Mouse (Mus musculus): ENCODE data around the gene Pam16. TPM values are rescaled to one million over a fixed set of nuclear protein-coding genes. Genes with fewer than 3 reads are reported as not detected.

Pam16 gene
- polyA plus RNA-seq, 1 experiment from 2014 or later, result 80.5 TPM

- Histone ChIP-seq H3K9me3 (ENCODE audit: control insufficient read depth, low read length) (0 out of 2 replicates have a peak, but pooled peaks cover 2% of the 10 kb centered on the region), H3K36me3 (ENCODE audit: control insufficient read depth, insufficient read depth, low read length) (peaks cover 91% of the 10 kb centered on the region), H3K27me3 (replicated peaks; ENCODE audit: control insufficient read depth, insufficient read depth, low read length) (no peaks in the 10 kb centered on the region), H3K4me1 (replicated peaks; ENCODE audit: control insufficient read depth, insufficient read depth, low read length) (no peaks in the 10 kb centered on the region), H3K4me2 (ENCODE audit: low read length) (no peak overlapping the region), H3K4me3 (ENCODE audit: low read depth, low read length) (no peak overlapping the region), H3K9ac (ENCODE audit: low read length) (no peak overlapping the region), H3K27ac (ENCODE audit: low read depth) (no peak overlapping the region)
- WGBS, result 93% methylated on average over 9 of the region's 9 CpGs
- ATAC-seq (replicated peaks; ENCODE audit: low FRiP score, low TSS enrichment, low read depth) (no peak), DNase-seq (ENCODE audit: low spot score) (no peak)
These were observed 11.1 kb downstream of the Pam16 start for GRCm38 (mm10) chr16:4613736-4614135.

GRCm38 (mm10) chr16:4611676-4612075 is 13.1 kb downstream of the Pam16 start:
- no peak for ATAC-seq (replicated peaks; ENCODE audit: low FRiP score, low TSS enrichment, low read depth)
- Histone ChIP-seq H3K27me3 (replicated peaks; ENCODE audit: control insufficient read depth, insufficient read depth, low read length) (no peaks in the 10 kb centered on the region), H3K4me2 (ENCODE audit: low read length) (no peak overlapping the region), H3K36me3 (ENCODE audit: control insufficient read depth, insufficient read depth, low read length) (peaks cover 77% of the 10 kb centered on the region), H3K9ac (ENCODE audit: low read length) (no peak overlapping the region), H3K4me1 (replicated peaks; ENCODE audit: control insufficient read depth, insufficient read depth, low read length) (peaks cover 10% of the 10 kb centered on the region), H3K27ac (ENCODE audit: low read depth) (no peak overlapping the region), H3K4me3 (ENCODE audit: low read depth, low read length) (no peak overlapping the region), H3K9me3 (ENCODE audit: control insufficient read depth, low read length) (no peaks in the 10 kb centered on the region)
- DNase-seq (ENCODE audit: low spot score), result no peak
- 94% methylated on average over 7 of the region's 7 CpGs for WGBS

DNA sequence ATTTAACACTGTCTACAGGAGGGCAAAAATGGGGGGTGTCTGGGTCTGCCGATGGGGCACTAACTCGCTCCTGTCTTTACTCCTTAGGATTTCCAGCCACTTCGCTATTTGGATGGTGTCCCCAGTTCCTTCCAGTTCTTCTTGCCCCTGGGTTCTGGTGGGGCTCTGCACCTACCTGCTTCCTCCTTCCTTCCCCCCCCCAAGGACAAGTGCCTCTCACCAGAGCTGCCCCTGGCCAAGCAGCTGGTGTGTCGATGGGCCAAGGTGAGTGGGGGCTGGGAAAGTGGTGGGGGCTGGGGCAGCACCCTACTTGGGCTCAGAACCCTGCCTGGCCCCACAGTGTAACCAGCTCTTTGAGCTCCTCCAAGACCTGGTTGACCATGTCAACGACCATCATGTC is 13.6 kb downstream of the Pam16 start:
- Histone ChIP-seq H3K27me3 (replicated peaks; ENCODE audit: control insufficient read depth, insufficient read depth, low read length) (no peaks in the 10 kb centered on the region), H3K36me3 (ENCODE audit: control insufficient read depth, insufficient read depth, low read length) (peaks cover 75% of the 10 kb centered on the region), H3K9me3 (ENCODE audit: control insufficient read depth, low read length) (no peaks in the 10 kb centered on the region), H3K4me1 (replicated peaks; ENCODE audit: control insufficient read depth, insufficient read depth, low read length) (peaks cover 15% of the 10 kb centered on the region), H3K27ac (ENCODE audit: low read depth) (no peak overlapping the region), H3K9ac (ENCODE audit: low read length) (no peak overlapping the region), H3K4me3 (ENCODE audit: low read depth, low read length) (no peak overlapping the region), H3K4me2 (ENCODE audit: low read length) (no peak overlapping the region)
- WGBS, result 83% methylated on average over 5 of the region's 5 CpGs
- ATAC-seq (replicated peaks; ENCODE audit: low FRiP score, low TSS enrichment, low read depth) (no peak), DNase-seq (ENCODE audit: low spot score) (no peak)

DNA sequence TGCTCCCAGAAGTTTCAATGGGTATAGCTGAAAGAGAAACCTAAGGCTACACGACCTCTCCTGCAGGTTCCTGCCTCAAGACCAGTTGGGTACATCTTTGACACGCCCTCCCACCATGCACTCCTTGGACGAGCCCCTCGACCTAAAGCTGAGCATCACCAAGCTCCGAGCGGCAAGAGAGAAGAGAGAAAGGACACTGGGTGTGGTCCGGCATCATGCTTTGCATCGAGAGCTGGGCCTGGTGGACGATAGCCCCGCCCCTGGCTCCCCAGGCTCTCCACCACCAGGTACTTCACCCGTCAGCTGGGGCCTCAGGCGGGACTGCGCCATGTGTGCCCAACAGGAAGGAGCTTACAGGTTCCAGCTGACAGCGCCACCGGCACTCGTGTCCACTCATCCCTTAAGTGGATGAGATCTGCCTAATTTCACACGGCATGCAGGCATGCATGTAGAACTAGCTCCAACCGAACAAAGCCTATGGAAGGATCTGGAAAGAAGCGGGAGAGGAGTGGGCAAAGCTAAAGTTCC is 16.2 kb downstream of the Pam16 start:
- H3K9ac ChIP-seq (ENCODE audit: low read length), result no peak overlapping the region
- no peak for DNase-seq (ENCODE audit: low spot score)
- no peak for ATAC-seq (replicated peaks; ENCODE audit: low FRiP score, low TSS enrichment, low read depth)

DNA sequence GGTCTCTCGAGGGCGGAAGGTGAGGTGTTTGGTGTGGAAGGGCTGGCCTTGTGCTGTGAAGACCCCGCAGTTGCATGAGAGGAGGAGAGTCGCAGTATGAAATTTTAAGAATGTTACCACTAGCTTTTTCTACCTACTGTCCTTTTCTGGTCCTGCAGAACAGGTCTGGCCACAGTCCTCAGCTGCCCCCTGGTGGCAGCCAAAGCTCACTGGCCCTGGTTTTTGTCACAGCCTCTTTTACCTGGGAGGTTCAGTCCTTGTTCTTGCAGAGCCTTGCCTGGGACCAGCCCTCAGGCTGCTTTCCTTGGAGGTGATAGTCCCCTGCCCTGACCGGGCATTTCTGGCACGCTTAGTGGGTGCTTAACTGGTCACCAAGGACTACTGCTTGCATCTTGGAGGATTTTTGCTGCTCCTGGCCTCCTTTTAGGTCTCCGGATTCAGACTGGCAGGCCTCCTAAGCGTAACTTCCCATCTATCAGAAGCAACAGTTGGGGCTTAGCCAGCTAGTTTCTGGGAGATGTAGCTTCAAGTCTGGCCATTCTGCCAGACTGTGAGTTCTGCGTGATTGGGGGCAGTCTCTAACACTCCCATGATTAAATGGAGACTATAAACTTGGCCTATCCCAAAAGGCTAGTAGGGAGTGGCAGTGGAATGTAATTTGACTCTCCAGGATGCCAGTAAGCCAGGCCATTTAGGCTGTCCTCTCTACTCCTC is 16.8 kb downstream of the Pam16 start:
- Histone ChIP-seq H3K4me3 (ENCODE audit: low read depth, low read length) (no peak overlapping the region), H3K36me3 (ENCODE audit: control insufficient read depth, insufficient read depth, low read length) (peaks cover 43% of the 10 kb centered on the region), H3K27ac (ENCODE audit: low read depth) (0 out of 2 replicates have a peak overlapping the region, but pooled peaks have one; percentile 5), H3K4me2 (ENCODE audit: low read length) (no peak overlapping the region), H3K4me1 (replicated peaks; ENCODE audit: control insufficient read depth, insufficient read depth, low read length) (peaks cover 47% of the 10 kb centered on the region), H3K27me3 (replicated peaks; ENCODE audit: control insufficient read depth, insufficient read depth, low read length) (no peaks in the 10 kb centered on the region), H3K9ac (ENCODE audit: low read length) (no peak overlapping the region), H3K9me3 (ENCODE audit: control insufficient read depth, low read length) (no peaks in the 10 kb centered on the region)
- WGBS, result 40% methylated on average over 9 of the region's 9 CpGs
- ATAC-seq (replicated peaks; ENCODE audit: low FRiP score, low TSS enrichment, low read depth) (no peak; the same call in 1 of the 2 replicates), DNase-seq (ENCODE audit: low spot score) (peak; percentile 86)

More for the DNA sequence above, 16.2 kb downstream of the Pam16 start:
- no peaks in the 10 kb centered on the region for H3K27me3 ChIP-seq (replicated peaks; ENCODE audit: control insufficient read depth, insufficient read depth, low read length)
- H3K36me3 ChIP-seq (ENCODE audit: control insufficient read depth, insufficient read depth, low read length), result peaks cover 49% of the 10 kb centered on the region
- H3K4me3 ChIP-seq (ENCODE audit: low read depth, low read length), result no peak overlapping the region
- H3K27ac ChIP-seq (ENCODE audit: low read depth), result no peak overlapping the region
- H3K4me1 ChIP-seq (replicated peaks; ENCODE audit: control insufficient read depth, insufficient read depth, low read length), result peaks cover 41% of the 10 kb centered on the region
- no peaks in the 10 kb centered on the region for H3K9me3 ChIP-seq (ENCODE audit: control insufficient read depth, low read length)
- H3K4me2 ChIP-seq (ENCODE audit: low read length), result no peak overlapping the region
- WGBS, result 77% methylated on average over 19 of the region's 19 CpGs

DNA sequence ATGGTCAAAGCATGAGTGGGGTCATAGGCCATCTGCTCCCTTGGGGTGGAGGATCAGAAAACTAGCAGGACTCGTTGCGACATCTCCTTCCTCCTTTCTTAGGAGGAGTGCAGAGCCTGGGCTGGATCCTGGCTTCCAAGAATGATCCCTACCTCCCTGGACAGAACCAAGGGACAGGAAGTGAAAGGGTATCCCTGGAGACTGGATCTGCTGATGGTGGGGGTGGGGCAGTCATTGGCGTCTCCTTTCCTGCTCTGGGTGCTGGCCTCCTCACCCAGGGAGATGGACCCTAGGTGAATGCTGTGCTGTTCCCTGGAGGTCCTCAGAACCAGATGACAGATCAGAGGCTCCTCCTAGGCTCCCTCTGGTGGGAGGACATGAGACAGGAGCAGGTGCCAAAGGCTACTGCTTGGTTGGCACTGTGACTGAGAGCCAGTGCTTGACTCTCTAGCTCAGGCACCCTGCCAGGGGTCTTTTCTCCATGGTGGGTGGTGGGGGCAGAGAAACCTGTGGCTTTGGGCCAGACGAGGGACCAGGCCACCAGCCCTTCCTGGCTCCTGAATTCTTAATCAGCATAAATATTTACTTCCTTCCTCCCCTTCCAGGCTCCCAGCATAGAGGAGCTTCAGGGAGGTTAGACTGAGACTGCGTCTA is 18.2 kb downstream of the Pam16 start:
- Histone ChIP-seq H3K36me3 (ENCODE audit: control insufficient read depth, insufficient read depth, low read length) (peaks cover 28% of the 10 kb centered on the region), H3K4me2 (ENCODE audit: low read length) (no peak overlapping the region), H3K27ac (ENCODE audit: low read depth) (peak overlapping the region; percentile 5), H3K4me3 (ENCODE audit: low read depth, low read length) (no peak overlapping the region), H3K9ac (ENCODE audit: low read length) (no peak overlapping the region), H3K9me3 (ENCODE audit: control insufficient read depth, low read length) (no peaks in the 10 kb centered on the region), H3K27me3 (replicated peaks; ENCODE audit: control insufficient read depth, insufficient read depth, low read length) (no peaks in the 10 kb centered on the region), H3K4me1 (replicated peaks; ENCODE audit: control insufficient read depth, insufficient read depth, low read length) (peaks cover 60% of the 10 kb centered on the region)
- DNase-seq (ENCODE audit: low spot score) (no peak), ATAC-seq (replicated peaks; ENCODE audit: low FRiP score, low TSS enrichment, low read depth) (no peak)
- 14% methylated on average over 5 of the region's 5 CpGs for WGBS

DNA sequence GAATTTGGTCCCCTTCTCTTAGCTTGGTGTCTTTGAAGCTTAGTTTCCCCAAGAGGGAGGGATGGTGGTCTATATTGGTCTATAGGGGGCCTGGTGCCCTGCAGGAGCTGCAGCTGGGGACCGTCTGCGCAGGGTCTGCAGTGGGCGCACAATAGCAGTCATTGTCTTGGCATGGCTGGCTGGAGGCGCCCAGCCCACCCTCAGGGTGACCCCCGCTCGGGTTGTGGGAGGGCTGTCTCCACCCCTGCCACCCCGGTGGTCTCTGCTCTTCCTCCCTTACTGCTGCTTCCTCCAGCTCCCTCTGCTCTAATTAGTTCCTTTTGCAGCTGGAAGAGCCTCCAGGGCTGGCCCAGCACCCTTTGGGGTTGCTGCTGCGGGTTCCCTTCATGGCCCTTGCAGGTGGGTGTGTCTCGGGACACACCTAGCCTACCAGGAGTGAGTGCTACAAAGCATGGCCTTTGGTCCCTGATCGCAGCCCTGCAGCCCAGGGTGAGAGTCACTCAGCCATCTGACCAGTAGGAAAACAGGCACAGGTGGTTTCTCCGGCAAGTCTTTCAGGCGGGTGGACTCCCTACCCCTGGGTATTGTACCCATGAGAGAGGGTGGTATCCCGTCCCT is 19.2 kb downstream of the Pam16 start:
- Histone ChIP-seq H3K27ac (ENCODE audit: low read depth) (peak overlapping the region; percentile 5), H3K4me2 (ENCODE audit: low read length) (peak overlapping the region; percentile 23; the same call in 1 of the 2 replicates), H3K4me3 (ENCODE audit: low read depth, low read length) (no peak overlapping the region), H3K36me3 (ENCODE audit: control insufficient read depth, insufficient read depth, low read length) (peaks cover 19% of the 10 kb centered on the region), H3K27me3 (replicated peaks; ENCODE audit: control insufficient read depth, insufficient read depth, low read length) (no peaks in the 10 kb centered on the region), H3K9ac (ENCODE audit: low read length) (no peak overlapping the region), H3K4me1 (replicated peaks; ENCODE audit: control insufficient read depth, insufficient read depth, low read length) (peaks cover 69% of the 10 kb centered on the region), H3K9me3 (ENCODE audit: control insufficient read depth, low read length) (no peaks in the 10 kb centered on the region)
- WGBS, result 54% methylated on average over 13 of the region's 13 CpGs
- peak; percentile 18; the same call in 1 of the 2 replicates for ATAC-seq (replicated peaks; ENCODE audit: low FRiP score, low TSS enrichment, low read depth)
- no peak for DNase-seq (ENCODE audit: low spot score)

DNA sequence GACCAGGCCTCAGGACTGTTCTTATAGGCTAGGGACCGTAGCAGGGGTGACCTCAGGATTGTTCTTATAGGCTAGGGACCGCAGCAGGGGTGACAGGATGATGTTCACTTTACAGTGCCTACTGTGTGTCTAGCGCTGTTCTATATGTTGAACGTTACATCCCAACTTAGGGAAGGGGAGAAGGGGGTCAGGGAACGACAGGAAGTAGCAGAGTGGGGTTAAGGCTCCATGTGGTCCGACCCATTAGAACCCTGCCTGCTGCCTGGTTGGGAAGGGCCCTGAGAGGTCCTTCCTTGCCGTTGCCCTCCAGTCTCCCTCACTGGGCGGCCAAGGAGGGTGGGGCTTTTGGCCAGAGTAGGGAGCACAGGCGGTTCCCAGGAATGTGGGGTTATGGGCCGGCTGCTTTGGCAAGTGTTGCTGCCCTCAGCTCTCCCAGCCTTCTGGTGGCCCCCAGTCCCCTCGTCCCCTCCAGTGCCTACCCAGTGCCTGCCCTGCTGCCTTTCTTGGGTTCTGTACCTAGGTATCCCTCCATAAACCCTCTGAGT is 20.4 kb downstream of the Pam16 start:
- Histone ChIP-seq H3K9ac (ENCODE audit: low read length) (no peak overlapping the region), H3K4me2 (ENCODE audit: low read length) (no peak overlapping the region)
- no peak for ATAC-seq (replicated peaks; ENCODE audit: low FRiP score, low TSS enrichment, low read depth)

More for the DNA sequence above, 20.4 kb downstream of the Pam16 start:
- H3K4me3 ChIP-seq (ENCODE audit: low read depth, low read length), result no peak overlapping the region
- H3K9me3 ChIP-seq (ENCODE audit: control insufficient read depth, low read length), result no peaks in the 10 kb centered on the region
- peaks cover 7% of the 10 kb centered on the region; the same call in 1 of the 2 replicates for H3K36me3 ChIP-seq (ENCODE audit: control insufficient read depth, insufficient read depth, low read length)
- peak overlapping the region; percentile 70; the same call in 1 of the 2 replicates for H3K27ac ChIP-seq (ENCODE audit: low read depth)
- H3K4me1 ChIP-seq (replicated peaks; ENCODE audit: control insufficient read depth, insufficient read depth, low read length), result peaks cover 80% of the 10 kb centered on the region
- 56% methylated on average over 11 of the region's 11 CpGs for WGBS
- no peak for DNase-seq (ENCODE audit: low spot score)
- H3K27me3 ChIP-seq (replicated peaks; ENCODE audit: control insufficient read depth, insufficient read depth, low read length), result no peaks in the 10 kb centered on the region

All from intestine, embryonic 14.5 days (tissue).